Mouse (Mus musculus) left cerebral cortex, adult 9 months (tissue): ENCODE data around the gene Prkab2.

Experiments used
- DNase-seq, 2 experiments: peaks; one replicate each; pipeline ENCODE4 v3.0.0; 2022; ENCODE audit warnings: low spot score in 2 of 2

Gene Prkab2

DNA sequence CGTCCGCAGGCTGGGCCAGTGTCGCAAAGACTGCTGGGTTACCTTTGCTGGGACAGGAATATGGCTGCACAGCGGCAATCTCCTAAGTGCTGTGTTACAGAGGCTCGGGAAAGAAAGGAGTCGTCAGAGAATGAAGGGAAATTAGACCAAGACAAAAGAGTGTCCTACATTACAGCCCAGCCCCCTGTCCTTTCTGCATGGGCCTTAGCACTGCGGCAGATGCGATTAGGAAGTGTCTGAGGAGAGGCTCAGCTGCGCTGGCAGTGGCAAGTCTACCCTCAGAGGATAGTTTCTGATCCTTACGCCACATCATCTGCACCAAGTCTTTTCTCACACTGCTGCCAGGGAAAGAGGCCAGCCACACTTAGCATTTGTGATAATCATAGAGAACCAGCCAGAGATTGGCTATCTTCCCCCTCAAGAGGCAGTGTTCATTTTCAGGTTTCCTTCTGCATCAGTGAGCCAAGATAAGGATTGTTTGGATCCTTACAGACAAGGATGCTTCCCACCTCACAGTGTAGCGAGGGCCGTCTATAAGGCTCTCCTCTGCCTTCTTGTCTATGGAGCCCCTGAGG lies 33.5 kb downstream of the Prkab2 start:
- DNase-seq, result peak in 1 of 2 experiments; percentile 54

DNA sequence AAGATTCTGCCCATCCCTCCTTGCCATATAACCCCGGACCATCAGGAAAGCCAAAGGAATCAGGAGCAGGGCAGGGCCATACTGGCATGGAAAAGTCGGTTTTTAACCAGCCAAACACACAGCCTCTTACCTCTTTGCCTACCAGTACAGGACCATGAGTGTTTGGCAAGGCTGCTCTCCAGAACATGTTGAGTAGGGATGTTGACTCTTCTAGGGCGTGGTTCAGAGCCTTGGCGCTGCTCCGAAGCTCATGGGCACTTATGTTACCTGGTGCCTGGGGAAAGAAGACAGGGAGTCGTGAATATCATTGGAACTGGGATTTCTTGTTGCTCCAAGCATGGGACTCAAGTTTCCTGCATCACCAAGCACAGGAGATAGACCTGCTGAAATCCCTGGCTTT lies 35.8 kb downstream of the Prkab2 start:
- no peak for DNase-seq

DNA sequence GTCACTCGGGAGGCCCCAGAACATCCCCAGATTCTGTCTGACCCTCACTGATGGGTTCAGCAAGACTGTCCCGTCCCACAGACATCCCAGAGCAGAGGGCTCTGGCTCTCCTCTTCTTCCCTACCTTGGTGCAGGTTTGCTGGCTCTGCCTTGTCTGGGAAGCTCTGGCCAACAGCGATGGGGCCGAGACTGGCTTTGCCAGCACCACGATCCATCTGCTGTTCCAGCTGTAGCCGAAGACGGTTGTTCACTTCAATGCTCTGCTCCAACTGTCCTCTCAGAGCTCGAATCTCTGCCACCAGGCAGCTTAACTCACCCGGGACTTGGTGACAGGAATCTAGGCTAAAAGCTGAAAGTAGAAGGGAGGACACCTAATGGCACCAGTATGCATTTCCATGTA lies 38.9 kb downstream of the Prkab2 start:
- DNase-seq, result no peak

DNA sequence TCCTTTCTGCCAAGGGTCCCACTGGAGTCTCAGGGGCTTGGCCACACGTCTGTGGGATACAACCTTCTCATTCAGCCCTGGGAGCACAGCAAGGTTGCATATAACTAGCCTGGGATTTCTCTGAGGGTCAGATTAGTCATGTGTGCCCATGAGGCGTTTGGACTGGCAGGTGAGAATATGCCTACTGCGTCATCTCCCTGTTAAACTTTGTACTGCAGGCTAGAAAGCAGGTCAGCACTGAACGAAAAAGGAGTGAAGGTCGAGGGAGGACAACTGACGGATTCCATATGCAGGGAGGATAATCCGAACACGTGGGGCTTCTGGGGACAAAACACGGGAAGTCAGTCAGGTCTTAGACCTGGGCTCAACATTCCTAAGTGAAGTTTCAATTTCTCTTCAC lies 39.3 kb downstream of the Prkab2 start:
- no peak for DNase-seq

DNA sequence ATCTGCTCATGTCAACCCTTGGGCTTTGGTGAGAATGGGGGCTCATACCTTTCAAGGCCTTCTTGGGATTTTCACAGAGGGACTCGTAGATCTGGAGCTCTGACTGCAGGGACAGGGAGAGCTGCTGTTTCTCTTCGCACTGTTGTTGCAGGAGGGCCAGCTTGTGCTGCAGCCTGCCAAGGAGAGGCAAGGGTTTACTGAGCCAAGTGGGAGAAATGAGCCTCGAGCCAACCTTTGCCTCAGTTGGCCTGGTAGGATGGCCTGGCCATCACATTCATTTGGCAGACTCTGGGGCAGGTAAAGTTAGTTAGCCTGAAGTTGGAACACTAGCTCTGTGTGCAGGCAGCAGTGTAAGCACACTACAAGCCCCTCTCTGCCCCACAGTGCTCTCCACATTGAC lies 41.1 kb downstream of the Prkab2 start:
- no peak for DNase-seq

DNA sequence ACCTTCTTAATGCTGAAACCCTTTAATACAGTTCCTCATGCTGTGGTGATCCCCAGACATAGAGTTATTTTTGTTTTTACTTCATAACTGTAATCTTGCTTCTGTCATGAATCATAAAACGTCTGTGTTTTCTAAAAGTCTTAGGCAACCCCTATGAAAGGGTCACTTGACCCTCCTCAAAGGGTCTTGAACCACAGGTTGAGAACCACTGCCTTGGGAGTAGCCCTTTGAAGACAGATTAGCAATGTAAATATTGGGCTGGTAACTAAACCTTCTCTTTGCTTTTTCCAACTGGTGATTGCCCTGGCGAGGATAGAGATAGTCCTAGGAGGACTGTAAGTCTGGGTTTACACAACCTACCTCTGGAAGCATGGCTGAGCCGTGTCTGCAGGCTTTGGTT lies 43.2 kb downstream of the Prkab2 start:
- no peak for DNase-seq

DNA sequence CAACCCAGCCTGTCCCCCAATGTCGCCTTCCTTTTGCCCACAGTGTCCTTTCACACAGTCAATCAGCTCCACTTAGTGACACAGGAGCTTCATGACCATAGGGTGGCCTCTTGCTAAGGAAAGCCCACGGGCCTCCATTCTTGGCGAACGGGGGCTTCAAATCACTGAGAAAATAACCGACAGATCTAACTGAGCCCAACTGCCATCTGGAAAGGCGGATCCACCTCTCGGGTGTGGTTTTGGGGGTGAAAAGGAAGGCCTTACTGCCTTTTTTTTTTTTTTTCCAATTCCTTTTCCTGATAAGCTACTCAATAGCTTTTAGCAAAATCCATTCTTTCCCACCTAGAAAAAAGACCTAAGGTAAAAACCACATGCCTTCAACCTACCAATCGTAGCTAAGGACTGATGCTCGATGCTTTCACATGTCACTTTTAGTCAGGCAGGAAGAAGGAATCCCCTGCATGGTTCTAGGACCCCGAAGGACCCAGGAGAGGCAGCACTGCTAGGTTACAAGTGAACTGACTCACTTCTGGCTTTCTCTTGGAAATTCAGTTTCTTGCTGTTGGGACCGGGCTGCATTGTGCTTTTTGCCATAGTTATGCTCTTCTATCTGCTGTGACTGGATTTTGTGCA lies 44.6 kb downstream of the Prkab2 start:
- DNase-seq, result no peak

DNA sequence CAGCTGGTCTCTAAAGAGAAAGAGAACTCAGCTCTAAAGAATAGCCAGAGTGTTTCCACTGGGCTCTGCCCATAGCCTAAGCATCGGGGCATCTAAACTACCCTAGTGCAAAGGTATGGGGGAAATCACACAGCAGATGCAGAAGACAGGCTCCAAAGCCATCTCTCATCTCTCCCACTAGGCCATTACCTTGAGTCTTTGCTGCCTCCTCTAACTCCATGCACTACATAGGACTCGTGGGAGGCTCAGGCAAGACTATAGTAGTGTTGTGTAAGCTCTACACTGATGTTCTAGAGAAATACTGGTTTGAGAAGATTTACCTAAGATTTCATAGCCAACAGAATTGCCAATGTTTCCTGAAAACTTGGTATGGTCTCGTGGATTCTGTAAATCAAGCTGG lies 47.5 kb downstream of the Prkab2 start:
- no peak for DNase-seq

DNA sequence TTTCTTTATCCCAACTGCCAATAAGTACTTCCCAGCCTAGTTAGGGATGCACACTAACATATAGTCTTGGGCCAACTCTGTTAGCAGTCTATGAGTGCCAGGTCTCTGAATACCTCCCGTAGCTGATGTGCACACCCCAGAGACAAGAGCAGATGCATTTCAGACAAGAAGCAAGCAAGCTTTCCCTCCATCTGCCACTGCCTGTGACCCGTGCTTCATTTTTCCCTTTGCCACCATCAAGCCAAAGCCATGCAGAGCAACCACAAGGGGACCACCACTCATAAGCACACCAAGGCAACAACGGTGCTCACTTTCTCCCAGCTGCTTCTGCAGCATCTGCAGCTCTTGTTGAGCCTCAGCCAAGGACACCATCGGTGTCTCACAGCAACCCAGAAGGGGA lies 48.6 kb downstream of the Prkab2 start:
- DNase-seq, result no peak

DNA sequence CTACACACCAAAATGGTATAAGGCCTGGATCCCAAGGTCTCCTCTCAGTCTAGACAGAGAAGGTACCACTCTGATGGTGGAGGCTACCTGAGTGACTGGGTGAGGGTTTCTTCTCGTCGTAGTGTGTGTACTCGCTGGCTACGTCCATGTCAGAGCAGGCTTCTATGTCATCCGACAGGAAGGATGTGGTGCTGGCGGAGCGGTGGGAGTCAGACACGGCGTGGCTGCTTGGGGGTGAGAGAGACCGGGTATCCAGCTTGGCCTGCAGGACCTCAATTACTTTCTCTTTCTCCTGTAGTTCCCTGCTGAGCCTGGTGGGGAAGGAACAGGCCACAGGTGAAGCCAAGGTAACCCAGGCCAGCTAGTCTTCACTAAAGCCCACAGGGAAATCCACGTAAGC lies 52.1 kb downstream of the Prkab2 start:
- DNase-seq, result no peak

DNA sequence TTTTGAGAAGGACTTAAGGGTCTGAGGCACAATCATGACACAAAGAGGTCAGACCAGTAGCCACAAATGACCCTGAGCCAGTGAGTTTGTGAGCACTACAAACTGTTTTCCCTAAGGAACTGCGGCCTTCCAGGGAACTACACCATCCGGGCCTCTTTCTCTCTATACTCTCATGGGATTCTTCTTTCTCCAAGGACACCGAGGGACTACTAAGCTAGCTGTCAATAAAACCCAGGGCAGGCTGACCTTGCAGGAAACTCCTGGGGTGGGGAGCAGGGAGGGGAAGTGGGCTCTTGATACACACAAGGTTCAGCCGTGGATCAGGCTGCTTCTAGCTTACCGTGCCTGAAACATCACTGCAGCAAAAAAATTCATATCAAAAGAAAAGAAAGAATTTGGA lies 52.9 kb downstream of the Prkab2 start:
- DNase-seq, result no peak

DNA sequence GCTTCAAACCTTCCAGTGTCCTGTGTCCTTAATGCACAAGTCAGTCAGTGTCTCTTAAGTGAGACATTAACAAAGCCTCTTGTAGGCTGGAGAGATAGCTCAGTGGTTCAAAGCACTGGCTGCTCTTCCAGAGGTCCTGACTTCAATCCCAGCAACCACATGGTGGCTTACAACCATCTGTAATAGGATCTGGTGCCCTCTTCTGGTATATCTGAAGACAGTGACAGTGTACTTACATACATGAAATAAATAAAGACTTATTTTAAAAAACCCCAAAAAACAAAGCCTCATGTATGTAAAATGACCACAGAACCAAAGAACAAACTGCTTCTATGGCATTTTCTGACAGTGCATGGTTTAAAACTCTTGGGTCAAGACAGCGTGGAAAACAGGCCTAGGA lies 57.9 kb downstream of the Prkab2 start:
- DNase-seq, result no peak

DNA sequence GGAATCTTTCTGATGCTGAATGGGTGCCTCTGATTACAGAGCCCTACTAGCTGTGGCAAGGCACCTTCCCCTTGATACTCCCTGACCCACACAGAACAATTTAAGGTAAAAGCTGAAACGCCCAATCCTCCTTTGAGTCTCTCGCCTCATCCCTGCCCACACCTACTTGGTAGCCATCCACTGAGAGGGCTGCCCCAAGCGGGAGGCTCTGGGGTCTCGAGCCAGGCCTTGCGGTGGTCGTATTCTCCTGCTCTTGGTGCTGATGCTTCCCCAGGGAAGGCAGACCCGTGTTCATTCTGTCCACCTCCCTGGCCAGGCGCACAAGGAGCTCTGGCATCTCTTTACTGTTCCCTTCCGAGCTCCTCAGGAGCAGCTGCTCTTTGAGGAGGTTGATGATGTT lies 61.1 kb downstream of the Prkab2 start:
- no peak for DNase-seq
